Mouse (Mus musculus) spleen, postnatal 10 days (tissue): ENCODE data around the gene Nat8f2.
"Not testable (repeated sequence)": the region's sequence is repeated elsewhere in the genome, so short reads cannot be mapped to it uniquely, and the experiment has no call there.

ENCODE experiments used
- DNase-seq, 2 experiments: peaks; one replicate each; pipeline ENCODE4 v3.0.0; 2021 to 2022; ENCODE audit warnings: low spot score in 2 of 2

Nat8f2 gene

DNA sequence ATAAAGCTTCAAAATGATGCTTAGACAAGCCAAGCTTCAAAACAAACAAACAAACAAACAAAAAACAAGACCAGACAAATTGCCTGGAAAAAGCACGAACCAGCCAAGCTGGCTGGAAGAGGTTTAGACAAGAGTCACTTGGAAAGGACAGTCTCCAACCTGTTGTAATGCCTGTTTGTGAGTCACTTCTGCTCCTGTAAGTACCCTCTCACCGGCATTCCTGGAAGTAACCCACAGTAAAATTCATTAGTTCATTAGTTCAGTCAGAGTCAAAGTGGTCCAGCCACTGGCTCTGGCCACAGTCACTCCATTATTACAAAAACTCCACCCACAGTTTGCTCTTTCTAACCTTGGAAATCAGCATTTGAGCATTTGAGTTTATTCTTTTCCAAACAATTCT, 5.1 kb downstream of the Nat8f2 start:
- DNase-seq = no peak

DNA sequence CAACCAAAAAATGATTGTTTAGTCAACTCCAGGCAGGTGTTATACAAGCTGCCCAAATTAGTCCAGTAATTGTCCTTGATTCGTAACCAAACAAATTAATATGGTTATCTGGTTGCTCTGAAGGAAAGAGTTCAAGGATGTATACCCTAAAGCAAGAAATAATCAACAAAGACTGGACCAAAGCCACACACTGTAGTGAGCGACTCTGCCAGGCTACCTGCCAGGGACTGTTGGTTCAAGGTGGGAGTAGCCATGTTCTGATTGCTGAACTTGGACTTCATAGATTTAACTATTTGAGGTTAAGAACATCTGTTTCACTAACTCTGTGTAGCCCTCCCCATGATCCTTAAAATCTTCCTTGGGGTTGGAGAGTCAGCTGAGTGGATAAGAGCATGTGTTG, 5.8 kb downstream of the Nat8f2 start:
- DNase-seq = no peak

DNA sequence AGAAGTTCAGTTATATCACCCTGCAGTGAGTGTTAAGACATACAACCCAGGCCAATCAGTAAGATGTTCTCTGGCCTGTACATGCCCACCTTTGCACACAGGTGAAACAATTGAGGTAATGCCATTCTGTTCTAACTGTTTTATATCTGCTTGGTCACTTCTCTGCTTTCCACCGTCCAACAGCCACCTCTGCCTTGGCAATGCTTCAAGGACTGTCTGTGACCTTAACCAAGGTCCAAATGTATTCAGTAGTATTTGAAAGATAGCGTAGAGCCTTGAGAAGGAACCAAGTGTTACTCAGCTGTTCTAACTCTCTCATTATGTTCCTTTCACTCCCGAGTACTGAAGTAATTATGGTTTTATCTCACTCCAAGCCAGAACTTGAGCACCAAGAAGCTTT, 6.4 kb downstream of the Nat8f2 start:
- no peak for DNase-seq

DNA sequence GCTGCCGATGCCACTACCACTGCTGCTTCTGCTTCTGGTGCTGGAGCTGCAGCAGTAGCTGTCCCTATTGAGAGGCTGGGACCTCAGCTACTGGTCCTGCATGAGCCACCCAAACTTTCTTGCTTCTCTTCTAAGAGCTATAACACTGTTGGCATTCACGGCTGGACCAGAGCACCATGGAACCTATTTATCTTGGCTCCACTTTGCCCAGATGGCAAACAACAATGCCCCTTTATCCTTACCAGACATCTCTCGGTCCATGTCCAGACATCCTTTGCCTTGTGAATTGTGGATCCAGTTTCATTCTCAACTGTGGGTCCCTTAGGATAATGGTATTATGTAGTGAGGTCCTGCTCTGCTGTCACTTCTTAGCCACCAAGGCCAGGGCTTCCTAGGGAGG, 7.7 kb downstream of the Nat8f2 start:
- no peak for DNase-seq

DNA sequence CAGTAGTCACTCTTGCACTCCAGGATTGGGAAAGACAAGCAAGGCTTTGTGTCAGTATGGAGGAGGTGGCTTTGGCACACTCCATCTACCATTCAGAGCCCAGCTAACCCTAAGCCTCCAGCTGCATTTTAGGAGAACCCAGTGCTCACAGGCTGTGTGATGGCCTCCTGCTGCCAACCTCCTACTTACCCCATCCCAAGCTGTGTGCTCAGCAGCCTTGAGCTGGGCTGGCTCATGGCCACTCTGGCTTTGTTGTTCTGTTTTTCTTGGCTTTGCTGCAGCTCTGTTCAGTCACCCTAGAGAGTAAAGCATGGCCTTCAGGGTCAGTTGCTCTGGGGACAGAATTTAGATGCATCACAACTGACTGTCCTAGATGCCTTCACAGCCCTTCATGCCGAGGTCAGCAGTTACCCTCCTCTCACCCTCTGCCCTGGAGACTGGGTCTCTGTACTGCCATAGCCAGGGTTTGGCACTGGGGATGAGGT, 12.7 kb downstream of the Nat8f2 start:
- DNase-seq = no peak

DNA sequence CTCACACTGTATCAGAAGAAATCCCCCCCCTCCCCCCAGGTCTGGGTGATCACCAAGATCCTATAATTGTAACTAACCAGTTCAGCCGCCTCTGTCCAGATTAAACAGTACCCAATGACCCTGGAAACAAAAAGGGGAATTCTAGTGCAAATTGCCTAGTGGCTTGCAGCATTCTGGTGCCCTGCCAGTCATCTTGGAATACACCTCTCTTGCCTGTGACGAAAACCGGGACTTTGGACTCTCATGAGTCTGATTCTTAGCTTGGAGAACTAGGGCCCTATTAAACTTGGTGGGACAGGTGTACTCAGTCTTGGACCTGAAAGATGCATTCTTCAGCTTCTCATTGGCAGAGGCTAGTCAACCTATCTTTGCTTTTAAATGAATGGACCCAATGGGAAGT, 15.5 kb downstream of the Nat8f2 start:
- DNase-seq = no peak

DNA sequence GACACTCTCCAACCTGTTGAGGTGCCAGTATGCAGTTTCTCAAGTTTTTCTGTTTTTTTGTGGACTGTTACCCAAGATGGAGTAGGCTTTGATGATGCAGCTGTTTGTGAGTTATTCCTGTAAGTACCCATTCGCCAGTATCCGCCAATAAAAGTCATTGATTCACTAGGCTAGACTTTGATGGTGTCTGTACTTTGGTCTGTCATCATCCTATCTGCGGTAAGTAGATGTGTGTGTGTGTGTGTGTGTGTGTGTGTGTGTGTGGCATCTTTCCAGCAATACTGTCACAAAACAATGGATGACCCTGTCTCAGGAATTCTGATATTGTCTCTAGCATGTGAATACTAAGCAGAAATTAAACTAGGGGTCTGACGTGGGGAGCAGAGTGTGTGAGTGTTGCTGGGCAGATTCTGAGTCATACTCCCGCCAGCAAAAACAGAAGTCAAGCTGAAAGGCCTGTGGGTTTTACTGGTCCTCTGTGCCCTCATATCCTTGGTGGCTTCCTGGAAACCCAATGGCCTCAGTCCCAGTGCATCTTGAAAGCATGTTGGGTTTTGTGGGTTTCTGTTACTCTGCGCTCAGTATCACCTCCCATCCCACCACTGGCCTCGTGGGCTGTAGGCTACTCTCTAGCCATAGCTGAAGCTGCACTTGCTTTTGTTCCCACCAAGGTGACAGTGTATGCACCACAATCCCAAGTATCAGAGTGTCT, 17.7 kb downstream of the Nat8f2 start:
- DNase-seq = no peak

DNA sequence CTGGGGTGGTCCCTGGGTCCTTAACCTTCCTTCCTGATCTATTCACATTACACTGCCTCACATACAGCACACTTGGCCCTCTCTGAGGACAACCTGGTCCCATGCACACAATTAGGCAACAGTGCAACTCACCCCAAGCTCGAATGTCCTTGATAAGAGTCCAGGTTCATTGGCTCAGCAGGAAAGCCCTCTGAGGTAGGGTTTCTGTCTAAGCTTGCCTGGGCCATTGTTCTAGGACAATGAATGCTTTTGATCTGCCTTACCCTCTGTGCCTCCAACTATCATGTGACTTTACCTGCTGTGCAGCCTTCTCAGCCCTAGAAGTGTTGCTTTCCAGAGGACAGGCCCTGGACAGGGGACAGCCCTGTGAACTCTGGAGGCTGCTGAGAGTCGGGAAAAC, 19.7 kb downstream of the Nat8f2 start:
- no peak for DNase-seq

DNA sequence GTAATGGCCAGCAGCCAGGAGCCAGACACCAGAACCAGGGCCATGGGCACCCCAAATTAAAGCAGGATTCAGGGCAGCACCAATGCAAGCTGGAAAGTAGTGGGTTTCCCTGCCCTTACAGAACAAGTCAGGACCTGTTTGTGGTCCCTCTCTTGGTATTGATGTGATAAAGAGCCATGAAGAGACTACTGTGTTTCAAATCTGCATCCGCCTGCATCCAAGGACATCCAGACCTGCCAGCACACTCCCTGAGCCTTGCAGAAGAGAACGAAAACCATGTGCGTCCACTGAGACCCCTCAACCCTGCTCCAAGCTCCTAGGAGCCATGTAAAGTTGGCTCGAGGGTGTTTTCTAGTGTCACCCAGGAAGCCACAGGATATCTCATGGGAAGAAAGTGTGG, 20.8 kb downstream of the Nat8f2 start:
- DNase-seq = no peak

DNA sequence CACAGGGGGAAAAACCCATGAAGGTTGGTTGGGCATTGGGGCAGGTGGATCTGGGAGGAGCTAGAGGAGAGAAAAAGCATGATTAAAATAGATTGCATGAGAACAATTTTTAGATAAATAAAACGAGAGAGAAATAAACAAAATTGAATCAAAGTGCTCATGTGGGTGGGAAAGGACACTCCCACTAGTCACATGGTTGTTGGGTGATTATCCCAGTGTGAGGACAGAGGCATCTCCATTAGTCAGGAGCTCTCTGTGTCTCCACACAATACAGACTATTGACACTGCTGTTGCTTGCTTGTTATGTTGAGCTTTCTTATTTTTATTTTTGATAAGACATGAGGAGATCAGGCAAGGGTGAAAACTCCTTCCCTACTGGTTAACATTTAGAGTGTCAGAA, 22.0 kb downstream of the Nat8f2 start:
- no peak for DNase-seq

DNA sequence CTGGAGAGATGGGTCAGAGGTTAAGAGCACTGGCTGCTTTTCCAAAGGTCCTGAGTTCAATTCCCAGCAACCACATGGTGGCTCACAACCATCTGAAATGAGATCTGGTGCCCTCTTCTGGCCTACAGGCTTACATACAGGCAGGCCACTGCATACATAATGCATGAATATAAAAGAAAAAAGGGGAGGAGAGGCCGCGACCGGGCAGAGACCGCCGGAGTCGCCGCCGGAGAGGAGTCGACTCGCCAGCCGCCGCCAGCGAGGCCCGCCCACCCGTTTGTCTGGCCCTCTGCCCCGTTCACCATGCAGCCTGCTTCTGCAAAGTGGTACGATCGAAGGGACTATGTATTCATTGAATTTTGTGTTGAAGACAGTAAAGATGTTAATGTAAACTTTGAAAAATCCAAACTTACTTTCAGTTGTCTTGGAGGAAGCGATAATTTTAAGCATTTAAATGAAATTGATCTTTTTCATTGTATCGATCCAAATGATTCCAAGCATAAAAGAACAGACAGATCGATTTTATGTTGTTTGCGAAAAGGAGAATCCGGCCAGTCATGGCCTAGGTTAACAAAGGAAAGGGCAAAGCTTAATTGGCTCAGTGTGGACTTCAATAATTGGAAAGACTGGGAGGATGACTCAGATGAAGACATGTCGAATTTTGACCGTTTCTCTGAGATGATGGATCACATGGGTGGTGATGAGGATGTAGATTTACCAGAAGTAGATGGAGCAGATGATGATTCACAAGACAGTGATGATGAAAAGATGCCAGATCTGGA, 25.1 kb downstream of the Nat8f2 start:
- not testable (repeated sequence) for DNase-seq

DNA sequence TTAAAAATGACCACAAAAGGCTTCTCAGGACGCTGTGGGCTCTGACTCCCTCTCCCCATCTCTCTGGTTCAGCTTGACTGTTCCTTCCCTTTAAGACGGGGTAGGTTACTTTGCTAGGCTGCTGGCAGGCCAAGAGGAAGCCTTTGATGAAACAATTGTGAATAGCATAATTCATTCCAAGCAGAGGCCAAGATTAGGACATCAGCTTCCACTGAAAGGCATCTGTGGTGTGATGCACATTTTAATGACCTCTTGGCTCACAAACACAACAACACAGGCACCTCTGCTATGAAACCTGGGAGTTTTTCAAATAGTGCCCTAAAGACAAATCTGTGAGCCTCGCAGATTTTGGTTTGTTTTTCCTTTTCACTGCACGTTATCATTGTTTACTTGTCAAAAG, 29.0 kb downstream of the Nat8f2 start:
- no peak for DNase-seq

DNA sequence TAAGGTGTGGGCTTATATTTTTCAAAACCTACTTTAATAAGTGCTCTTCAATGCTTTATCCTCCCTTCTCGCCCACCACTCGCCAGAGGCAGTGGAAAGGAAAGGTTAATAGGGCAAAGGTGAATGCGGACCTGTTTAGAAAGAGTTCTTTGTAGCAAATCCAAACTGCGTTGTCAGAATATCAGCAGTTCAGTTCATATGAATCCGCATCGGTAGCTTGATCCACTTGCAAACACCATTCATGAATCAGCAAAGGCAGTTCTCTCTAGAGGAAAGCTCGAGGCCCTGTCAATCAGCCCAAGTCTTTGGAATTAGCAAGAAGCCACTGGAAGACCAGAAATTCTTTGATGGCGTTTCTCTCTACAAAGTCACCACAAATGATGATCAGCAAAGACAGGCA, 30.3 kb downstream of the Nat8f2 start:
- DNase-seq = no peak

DNA sequence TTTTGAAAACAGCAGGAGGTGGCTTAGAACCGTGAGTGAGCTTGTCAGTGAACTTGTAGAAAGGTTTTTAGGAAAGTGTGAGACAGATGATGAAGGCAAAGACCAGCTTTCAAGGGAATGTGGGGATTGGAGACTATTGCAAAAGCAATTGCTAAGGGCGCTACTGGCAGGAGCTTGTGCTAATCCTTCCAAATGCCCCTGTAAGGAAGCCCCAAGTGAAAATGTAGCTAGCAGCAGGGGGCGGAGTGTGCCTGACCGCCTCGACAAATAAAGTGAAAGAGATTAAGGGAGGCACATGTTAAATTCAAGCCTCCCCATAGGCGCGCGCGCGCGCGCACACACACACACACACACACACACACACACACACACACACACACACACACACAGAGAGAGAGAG, 31.7 kb downstream of the Nat8f2 start:
- peak in 1 of 2 experiments; percentile 18 for DNase-seq

DNA sequence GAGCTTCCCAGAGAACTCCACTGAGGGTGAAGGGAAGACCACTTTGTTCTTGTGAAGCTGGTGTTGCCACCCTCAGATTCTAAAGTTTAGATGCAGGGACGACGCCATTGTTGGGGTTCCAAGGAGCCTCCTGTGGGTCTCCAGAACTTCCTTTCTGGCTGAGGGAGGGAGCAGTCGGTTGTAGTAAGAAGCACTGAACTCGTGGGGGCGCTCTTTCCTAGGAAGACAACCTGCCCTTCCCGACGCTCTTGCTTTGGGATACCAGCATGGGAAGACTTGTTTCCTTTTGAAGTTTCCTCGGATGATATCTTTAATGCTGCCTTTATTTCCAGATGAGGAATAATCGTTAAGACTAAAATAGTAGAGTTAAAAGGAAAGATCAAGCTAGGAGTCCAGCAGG, 32.1 kb downstream of the Nat8f2 start:
- DNase-seq = peak in 1 of 2 experiments; percentile 43

DNA sequence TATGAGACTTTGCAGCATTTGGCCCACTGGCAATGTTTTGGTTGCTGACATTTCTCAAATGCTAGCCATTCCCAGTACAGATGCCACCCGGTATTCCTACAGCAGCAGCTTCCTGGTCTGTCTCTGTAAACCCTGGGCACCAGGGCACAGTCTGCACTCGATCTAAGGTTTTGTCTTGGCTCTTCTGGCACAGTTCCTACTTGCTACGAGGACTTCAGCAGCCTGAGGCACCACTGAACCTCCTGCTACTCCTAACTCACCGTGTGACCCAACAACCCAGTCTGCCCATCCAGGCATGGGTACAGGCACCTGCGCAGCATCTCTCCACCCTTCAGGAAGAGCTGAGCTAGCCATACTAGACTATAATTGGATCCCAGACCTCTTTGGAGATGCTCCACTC, 32.9 kb downstream of the Nat8f2 start:
- not testable (repeated sequence) for DNase-seq

DNA sequence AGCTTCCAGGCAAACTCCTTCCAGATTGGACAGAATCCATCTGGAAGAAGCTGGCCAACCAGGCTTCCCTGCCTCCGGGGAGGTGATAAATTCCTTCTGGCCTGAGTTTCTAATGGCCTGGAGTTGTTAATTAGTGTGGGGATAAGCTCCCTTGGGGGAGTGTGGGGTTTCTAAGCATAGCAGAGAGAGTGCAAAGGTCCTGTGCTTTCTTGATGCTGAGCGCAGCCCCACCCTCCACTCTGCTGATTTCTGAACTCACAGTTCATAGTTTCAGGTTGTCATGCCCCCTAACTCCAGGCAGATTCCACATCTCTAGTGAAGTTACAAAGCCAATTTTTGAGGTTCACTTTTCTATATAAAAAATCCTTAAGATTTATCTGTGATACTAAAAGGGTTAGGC, 33.9 kb downstream of the Nat8f2 start:
- not testable (repeated sequence) for DNase-seq

DNA sequence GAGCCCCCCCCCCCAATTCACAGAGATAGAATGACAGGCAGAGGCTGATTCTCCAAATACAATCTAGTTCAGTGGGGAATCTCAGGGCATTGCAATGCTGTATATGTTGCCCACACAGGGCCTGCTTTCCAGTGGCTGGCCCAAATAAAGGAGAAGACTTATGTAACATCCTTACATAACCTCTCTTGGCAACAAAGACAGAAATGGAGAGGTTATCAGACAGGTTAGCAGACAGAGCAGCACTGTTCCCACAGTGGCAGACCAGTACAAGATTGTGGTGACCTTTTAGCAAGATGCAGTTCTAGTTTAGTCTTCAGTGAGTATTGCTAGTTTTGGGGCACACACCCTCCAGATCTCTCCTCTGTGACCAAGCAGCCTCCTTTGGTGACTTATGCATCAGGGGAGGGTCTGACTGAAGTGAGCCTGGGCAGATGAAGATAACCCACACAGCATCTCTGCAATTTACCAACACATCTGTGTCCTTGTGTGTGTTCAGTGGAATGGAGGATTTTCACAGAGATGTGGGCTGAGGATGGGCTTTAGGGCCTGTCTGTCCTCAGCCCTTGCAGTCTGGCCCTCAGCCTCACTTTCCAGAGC, 34.4 kb downstream of the Nat8f2 start:
- DNase-seq = not testable (repeated sequence)

DNA sequence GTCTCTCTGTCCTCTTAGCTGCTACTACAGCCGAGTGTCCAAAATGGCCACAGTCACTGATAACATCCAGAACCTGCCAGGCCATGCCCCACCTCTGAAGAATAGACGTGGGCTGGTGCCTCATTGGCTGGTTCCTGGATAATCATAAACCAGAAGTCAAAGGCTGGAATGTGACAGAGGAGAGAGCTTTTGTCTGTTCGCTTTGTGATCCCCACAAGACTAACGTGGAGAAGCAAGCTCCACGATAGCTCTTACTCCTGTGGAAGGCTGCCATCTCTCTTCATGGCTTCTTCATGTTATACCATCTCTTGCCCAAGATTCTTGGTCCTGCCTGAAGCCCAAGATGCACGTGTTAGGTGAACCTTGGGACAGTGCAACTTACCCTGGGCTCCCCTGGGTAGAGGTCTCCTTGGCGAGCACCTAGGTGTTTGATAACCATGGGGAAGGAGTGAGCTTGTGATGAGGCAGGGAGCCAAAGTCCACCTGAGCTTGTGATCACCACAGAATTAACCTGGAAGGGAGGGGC, 37.1 kb downstream of the Nat8f2 start, which contains the start of gene Nat8:
Gene Nat8 (minus strand): TSS at position 287 of the 526 bp plus-strand sequence.
- DNase-seq = no peak

DNA sequence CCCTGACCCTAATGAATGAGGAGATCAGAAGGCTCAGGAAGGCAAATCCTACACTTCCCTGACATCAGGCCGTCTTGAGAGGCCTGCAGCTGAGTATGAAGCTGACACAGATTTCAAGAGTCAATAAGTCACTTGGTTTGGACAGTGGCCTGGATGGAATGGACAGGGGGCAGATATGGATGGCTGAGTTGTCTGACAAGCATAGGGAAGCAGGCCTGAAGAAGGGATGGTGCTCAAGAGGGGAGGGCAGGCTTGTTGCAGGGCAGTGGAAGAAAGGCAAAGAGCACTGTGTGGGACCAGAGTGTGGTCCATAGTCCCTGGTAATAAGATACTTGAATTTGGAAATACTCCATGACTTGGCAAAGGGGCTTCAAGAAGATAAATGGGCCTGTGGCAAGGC, 39.5 kb downstream of the Nat8f2 start:
- DNase-seq = no peak

DNA sequence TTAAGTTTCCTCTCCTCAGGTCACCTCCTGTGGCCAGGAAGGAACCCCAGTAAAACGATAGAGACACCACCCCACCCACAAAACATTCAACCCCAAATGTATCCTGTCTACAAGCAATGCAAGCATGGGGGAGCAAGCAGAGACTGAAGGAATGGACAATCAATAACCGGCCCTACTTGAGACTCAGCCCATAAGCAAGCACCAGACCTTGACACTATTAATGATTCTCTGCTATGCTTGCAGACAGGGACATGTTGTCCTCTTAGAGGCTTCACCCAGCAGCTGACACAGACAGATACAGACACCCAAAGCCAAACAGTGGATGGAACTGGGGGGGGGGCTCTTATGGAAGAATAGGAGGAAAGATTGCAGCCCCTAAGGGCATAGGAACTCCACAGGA, 43.1 kb downstream of the Nat8f2 start:
- no peak for DNase-seq

DNA sequence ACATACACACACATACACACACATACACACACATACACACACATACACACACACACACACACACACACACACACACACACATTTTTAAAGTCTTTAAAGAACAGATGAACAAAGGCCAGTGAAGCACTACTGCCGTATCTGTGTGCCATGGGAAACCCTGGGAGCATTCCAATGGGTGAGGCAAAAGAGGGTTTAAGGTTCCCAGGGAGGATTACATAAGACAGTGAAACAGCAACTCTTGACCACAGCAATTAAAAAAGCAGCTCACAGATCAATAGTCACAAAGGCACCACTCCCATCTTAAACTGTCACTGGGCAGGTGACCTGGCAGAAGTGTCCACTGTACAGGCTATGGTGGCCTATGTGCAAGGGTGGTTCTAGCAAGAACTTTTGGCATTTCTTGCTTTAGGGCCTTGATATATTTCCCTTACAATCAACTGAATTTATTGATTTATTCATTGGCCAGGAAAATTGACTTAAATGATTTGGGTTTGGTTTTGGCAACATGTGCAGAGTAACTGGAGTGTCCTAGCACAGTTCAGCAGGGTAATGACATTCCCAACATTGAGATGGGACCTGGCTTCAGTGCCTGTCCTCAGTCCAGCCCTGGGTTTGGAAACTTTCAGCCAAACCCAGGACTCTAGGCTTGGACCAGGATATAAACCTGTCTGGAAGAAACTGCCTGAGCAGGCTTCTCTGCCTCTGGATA, 45.4 kb downstream of the Nat8f2 start:
- no peak for DNase-seq
